Mouse (Mus musculus) testis, adult 2 months (tissue): ENCODE measurements around the gene Fgd2. TPM values are rescaled to one million over a fixed set of nuclear protein-coding genes. Genes with fewer than 3 reads are reported as not detected.
"Not testable (repeated sequence)": the region's sequence is repeated elsewhere in the genome, so short reads cannot be mapped to it uniquely, and the experiment has no call there.

ENCODE experiments used
- H3K27ac ChIP-seq: fragments of 200-500 bp; 2 replicates; pipeline ENCODE4 v1.5.1; 2012; ENCODE audit warnings: low read depth, low read length; ENCODE audit not compliant: control insufficient read depth, insufficient read depth
- H3K27me3 ChIP-seq: fragments of 200-500 bp; 2 replicates; pipeline ENCODE4 v1.6.1; 2012; ENCODE audit warnings: mild to moderate bottlenecking, low read length, moderate library complexity; ENCODE audit not compliant: control insufficient read depth, insufficient read depth
- H3K36me3 ChIP-seq: fragments of 200-500 bp; 2 replicates; pipeline ENCODE4 v1.6.1; 2012; ENCODE audit warnings: mild to moderate bottlenecking, low read length; ENCODE audit not compliant: control insufficient read depth, insufficient read depth
- H3K4me1 ChIP-seq: fragments of 200-500 bp; 2 replicates; pipeline ENCODE4 v1.6.1; 2012; ENCODE audit warnings: low read length; ENCODE audit not compliant: control insufficient read depth, insufficient read depth
- H3K4me3 ChIP-seq: fragments of 200-500 bp; 2 replicates; pipeline ENCODE4 v1.5.1; 2012; ENCODE audit warnings: low read depth, mild to moderate bottlenecking, low read length, moderate library complexity, mixed read lengths; ENCODE audit not compliant: control insufficient read depth
- CTCF ChIP-seq: fragments of 200-500 bp; IDR thresholded peaks from 2 replicates; pipeline ENCODE4 v1.5.1; 2012; ENCODE audit warnings: low read depth, mild to moderate bottlenecking, inconsistent platforms, low read length, moderate library complexity; ENCODE audit not compliant: control insufficient read depth, insufficient read depth, insufficient replicate concordance
- POLR2A ChIP-seq: fragments of 200-500 bp; IDR thresholded peaks from 2 replicates; pipeline ENCODE4 v1.6.1; 2012; ENCODE audit warnings: low read depth, mild to moderate bottlenecking, inconsistent platforms, low read length, moderate library complexity; ENCODE audit not compliant: control insufficient read depth
- polyA plus RNA-seq: library from polyadenylated mRNA; depleted of rRNA; stranded (reverse); fragments of >200 nt; gene quantifications from 2 replicates; pipeline ENCODE4 v1.2.3, GENCODE M21; 2012; rRNA removed

Gene Fgd2
- polyA plus RNA-seq, result 33.4 and 38.3 TPM in 2 replicates

GRCm38 (mm10) chr17:29360761-29361221, at the start of gene Fgd2:
TSS of gene Fgd2 (plus strand) at chr17:29360914.
- Histone ChIP-seq H3K27me3 (no peaks in the 10 kb centered on the region), H3K27ac (no peak within 1 kb of the TSS), H3K36me3 (no peaks in the 10 kb centered on the region), H3K4me3 (no peak within 1 kb of the TSS), H3K4me1 (peaks cover 18% of the 10 kb centered on the region)
- TF ChIP-seq POLR2A, result no peak
- TF ChIP-seq CTCF, result no peak

- H3K27ac ChIP-seq, result no peak overlapping the region
- H3K4me3 ChIP-seq, result no peak overlapping the region
- no peaks in the 10 kb centered on the region for H3K27me3 ChIP-seq
- no peaks in the 10 kb centered on the region for H3K4me1 ChIP-seq
- H3K36me3 ChIP-seq, result no peaks in the 10 kb centered on the region
- TF ChIP-seq CTCF (no peak), POLR2A (no peak)
Observed at GRCm38 (mm10) chr17:29311602-29312001, 49.1 kb upstream of the Fgd2 start.

GRCm38 (mm10) chr17:29312082-29312481, 48.6 kb upstream of the Fgd2 start:
- no peak overlapping the region for H3K27ac ChIP-seq
- TF ChIP-seq CTCF (no peak), POLR2A (no peak)
- H3K4me1 ChIP-seq, result no peaks in the 10 kb centered on the region
- no peaks in the 10 kb centered on the region for H3K27me3 ChIP-seq
- H3K4me3 ChIP-seq, result no peak overlapping the region
- H3K36me3 ChIP-seq, result no peaks in the 10 kb centered on the region

GRCm38 (mm10) chr17:29313300-29313699, 47.4 kb upstream of the Fgd2 start:
- TF ChIP-seq POLR2A, result no peak
- TF ChIP-seq CTCF, result no peak
- Histone ChIP-seq H3K4me3 (no peak overlapping the region), H3K27ac (no peak overlapping the region), H3K27me3 (no peaks in the 10 kb centered on the region), H3K4me1 (no peaks in the 10 kb centered on the region), H3K36me3 (no peaks in the 10 kb centered on the region)

- Histone ChIP-seq H3K36me3 (no peaks in the 10 kb centered on the region), H3K4me3 (no peak overlapping the region), H3K27me3 (no peaks in the 10 kb centered on the region), H3K27ac (no peak overlapping the region), H3K4me1 (peaks cover 9% of the 10 kb centered on the region)
- TF ChIP-seq CTCF (no peak), POLR2A (no peak)
Observed at GRCm38 (mm10) chr17:29315672-29316465, 44.8 kb upstream of the Fgd2 start.

GRCm38 (mm10) chr17:29316891-29317290, 43.8 kb upstream of the Fgd2 start:
- H3K27me3 ChIP-seq, result no peaks in the 10 kb centered on the region
- H3K36me3 ChIP-seq, result no peaks in the 10 kb centered on the region
- peaks cover 17% of the 10 kb centered on the region for H3K4me1 ChIP-seq
- TF ChIP-seq POLR2A (no peak), CTCF (no peak)
- no peak overlapping the region for H3K27ac ChIP-seq
- no peak overlapping the region for H3K4me3 ChIP-seq

GRCm38 (mm10) chr17:29317380-29317779, 43.3 kb upstream of the Fgd2 start, which contains the start of gene Pi16:
TSS of gene Pi16 (plus strand) at chr17:29317680.
- peaks cover 21% of the 10 kb centered on the region for H3K4me1 ChIP-seq
- H3K27me3 ChIP-seq, H3K36me3 ChIP-seq, H3K4me3 ChIP-seq, H3K27ac ChIP-seq: not testable (repeated sequence)
